Mouse (Mus musculus) heart, embryonic 12.5 days (tissue): Measurements from ENCODE around the gene Arhgap21. TPM values are rescaled to one million over a fixed set of nuclear protein-coding genes. Genes with fewer than 3 reads are reported as not detected.

ENCODE experiments used
- ATAC-seq: fragments of 200-750 bp; cut with Nextera tagmentation; 2 replicates; pipeline ENCODE4 v1.8.0; 2017; ENCODE audit warnings: moderate TSS enrichment, moderate library complexity; ENCODE audit not compliant: insufficient number of reproducible peaks, low FRiP score
- H3K27ac ChIP-seq: fragments of 300-500 bp; sonication (generic); 2 replicates; pipeline ENCODE4 v1.5.1; 2016; ENCODE audit warnings: mild to moderate bottlenecking, moderate library complexity; ENCODE audit not compliant: poor library complexity, severe bottlenecking
- H3K27me3 ChIP-seq: fragments of 300-500 bp; sonication (generic); replicated peaks from 2 replicates; pipeline ENCODE4 v1.6.1; 2016; ENCODE audit warnings: mild to moderate bottlenecking, moderate library complexity
- H3K36me3 ChIP-seq: fragments of 300-500 bp; sonication (generic); 2 replicates; pipeline ENCODE4 v1.6.1; 2016; ENCODE audit warnings: mild to moderate bottlenecking, moderate library complexity
- H3K4me1 ChIP-seq: fragments of 300-500 bp; sonication (generic); replicated peaks from 2 replicates; pipeline ENCODE4 v1.6.1; 2016; ENCODE audit warnings: mild to moderate bottlenecking
- H3K4me2 ChIP-seq: fragments of 300-500 bp; sonication (generic); 2 replicates; pipeline ENCODE4 v1.6.1; 2016; ENCODE audit warnings: mild to moderate bottlenecking, moderate library complexity
- H3K4me3 ChIP-seq: fragments of 300-500 bp; sonication (generic); 2 replicates; pipeline ENCODE4 v1.5.1; 2016; ENCODE audit warnings: mild to moderate bottlenecking
- H3K9ac ChIP-seq: fragments of 300-500 bp; sonication (generic); 2 replicates; pipeline ENCODE4 v1.6.1; 2016; ENCODE audit warnings: mild to moderate bottlenecking, moderate library complexity
- H3K9me3 ChIP-seq: fragments of 300-500 bp; sonication (generic); replicated peaks from 2 replicates; pipeline ENCODE4 v1.6.1; 2016; ENCODE audit warnings: mild to moderate bottlenecking, moderate library complexity
- WGBS: fragments of 180-500 bp; shearing (Covaris S2); methylation state at CpG from one replicate; pipeline ENCODE4 v1.1.7; 2016; 5-methylcytosine and 5-hydroxymethylcytosine counted together
- polyA plus RNA-seq: library from polyadenylated mRNA; unstranded; fragments of >200 nt; fragmentation: Nextera tagmentation; extraction: Ambion mirVana; gene quantifications from 2 replicates; pipeline ENCODE4 v1.2.1, GENCODE M21; 2016

Arhgap21 gene
- polyA plus RNA-seq, 1 experiment from 2014 or later: 28.2 TPM

- Histone ChIP-seq H3K9ac (no peak overlapping the region), H3K27me3 (no peaks in the 10 kb centered on the region), H3K4me3 (no peak overlapping the region), H3K4me2 (no peak overlapping the region), H3K36me3 (no peaks in the 10 kb centered on the region), H3K4me1 (peaks cover 16% of the 10 kb centered on the region), H3K9me3 (no peaks in the 10 kb centered on the region), H3K27ac (no peak overlapping the region)
- 35% methylated on average over 3 of the region's 3 CpGs for WGBS
- no peak for ATAC-seq
Observed at GRCm38 (mm10) chr2:20987822-20988221, 19.1 kb upstream of the Arhgap21 start.

GRCm38 (mm10) chr2:20978726-20979125 is 10.0 kb upstream of the Arhgap21 start:
- H3K27ac ChIP-seq: no peak overlapping the region
- ATAC-seq: no peak
- no peaks in the 10 kb centered on the region for H3K4me1 ChIP-seq
- no peak overlapping the region for H3K4me2 ChIP-seq
- H3K4me3 ChIP-seq: no peak overlapping the region
- WGBS: 61% methylated on average over 8 of the region's 8 CpGs
- no peaks in the 10 kb centered on the region for H3K9me3 ChIP-seq
- no peaks in the 10 kb centered on the region for H3K27me3 ChIP-seq
- no peak overlapping the region for H3K9ac ChIP-seq
- no peaks in the 10 kb centered on the region for H3K36me3 ChIP-seq

DNA sequence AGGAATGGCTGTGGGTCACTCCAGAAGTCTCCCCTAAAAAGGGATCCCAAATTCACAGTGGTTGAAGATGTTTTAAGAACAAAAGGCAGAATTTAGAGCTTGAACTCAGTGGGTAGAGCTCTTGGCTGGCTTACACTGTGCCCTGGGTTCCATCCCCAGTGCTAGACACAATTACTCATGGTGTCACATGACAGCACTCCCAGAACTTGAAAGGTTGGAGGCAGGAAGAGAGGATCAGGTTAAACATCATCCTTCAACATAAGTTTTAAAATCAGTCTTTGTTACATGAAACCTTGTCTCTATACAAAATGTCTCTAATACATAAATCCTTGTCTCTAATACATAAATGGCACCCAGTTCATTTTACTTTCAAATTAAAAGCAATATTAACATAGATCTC is 8.4 kb upstream of the Arhgap21 start:
- no peak overlapping the region for H3K4me2 ChIP-seq
- H3K4me1 ChIP-seq: no peaks in the 10 kb centered on the region
- H3K4me3 ChIP-seq: no peak overlapping the region
- H3K9ac ChIP-seq: no peak overlapping the region
- no peak overlapping the region for H3K27ac ChIP-seq
- no peak for ATAC-seq
- no peaks in the 10 kb centered on the region for H3K9me3 ChIP-seq
- H3K27me3 ChIP-seq: no peaks in the 10 kb centered on the region
- no peaks in the 10 kb centered on the region for H3K36me3 ChIP-seq

GRCm38 (mm10) chr2:20973513-20973912 is 4.8 kb upstream of the Arhgap21 start:
- Histone ChIP-seq H3K27ac (no peak overlapping the region), H3K9me3 (no peaks in the 10 kb centered on the region), H3K4me3 (no peak overlapping the region), H3K27me3 (no peaks in the 10 kb centered on the region), H3K4me1 (peaks cover 7% of the 10 kb centered on the region), H3K9ac (no peak overlapping the region), H3K4me2 (no peak overlapping the region), H3K36me3 (no peaks in the 10 kb centered on the region)
- ATAC-seq: no peak
- 60% methylated on average over 3 of the region's 3 CpGs for WGBS

DNA sequence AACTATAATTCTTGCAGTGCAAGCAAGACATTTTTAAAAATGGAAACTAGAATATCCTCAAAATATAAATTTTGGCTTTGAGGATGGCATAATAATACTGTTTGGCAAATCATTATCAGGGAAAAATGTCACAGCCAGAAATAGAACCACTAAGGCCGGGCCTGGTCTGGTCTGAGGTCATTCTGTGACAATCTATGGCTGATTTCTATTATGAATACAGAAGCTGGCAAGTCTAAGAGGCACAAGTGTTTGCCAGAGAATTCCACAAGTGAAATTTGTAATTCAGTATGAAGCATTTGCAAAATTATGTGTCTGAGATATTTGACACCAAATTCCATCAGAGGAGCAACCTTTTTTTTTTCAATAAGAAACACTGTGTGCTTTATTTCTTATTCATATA is 3.5 kb upstream of the Arhgap21 start:
- Histone ChIP-seq H3K4me1 (peaks cover 7% of the 10 kb centered on the region), H3K4me2 (no peak overlapping the region), H3K4me3 (no peak overlapping the region), H3K27me3 (no peaks in the 10 kb centered on the region), H3K9ac (no peak overlapping the region), H3K9me3 (no peaks in the 10 kb centered on the region), H3K36me3 (no peaks in the 10 kb centered on the region), H3K27ac (no peak overlapping the region)
- 15% methylated on average over 1 of the region's 1 CpGs for WGBS
- no peak for ATAC-seq

DNA sequence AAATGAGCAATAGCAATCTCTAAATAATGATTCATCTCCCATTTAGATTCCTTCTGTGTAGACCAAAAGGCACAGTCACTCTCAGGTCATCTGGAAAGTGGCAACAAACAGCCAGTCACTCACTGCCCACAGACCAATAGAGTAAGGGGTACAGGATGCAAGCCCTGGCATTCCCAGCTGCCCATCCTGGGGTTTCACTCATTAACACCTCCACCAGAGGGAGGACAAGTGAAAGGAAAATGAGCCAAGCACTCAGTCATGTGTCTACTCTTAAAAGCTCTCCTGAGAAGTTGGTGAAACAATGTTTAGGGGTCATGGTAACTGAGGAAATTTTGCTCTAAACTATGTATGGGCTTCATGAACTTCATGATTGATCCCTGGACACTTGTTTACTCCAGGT is 2.9 kb upstream of the Arhgap21 start:
- Histone ChIP-seq H3K9ac (no peak overlapping the region), H3K9me3 (no peaks in the 10 kb centered on the region), H3K27me3 (no peaks in the 10 kb centered on the region), H3K4me3 (no peak overlapping the region), H3K4me1 (peaks cover 9% of the 10 kb centered on the region), H3K27ac (peak overlapping the region; percentile 51; the same call in 1 of the 2 replicates), H3K4me2 (no peak overlapping the region), H3K36me3 (no peaks in the 10 kb centered on the region)
- ATAC-seq: no peak

GRCm38 (mm10) chr2:20969201-20970200 is 820 bp upstream of the Arhgap21 start:
- Histone ChIP-seq H3K27ac (peak overlapping the region; percentile 99), H3K4me2 (peak overlapping the region; percentile 83), H3K9me3 (no peaks in the 10 kb centered on the region), H3K9ac (peak overlapping the region; percentile 98), H3K4me1 (peaks cover 14% of the 10 kb centered on the region), H3K4me3 (peak overlapping the region; percentile 94), H3K27me3 (no peaks in the 10 kb centered on the region), H3K36me3 (no peaks in the 10 kb centered on the region)
- peak; percentile 94 for ATAC-seq
- under 1% methylated on average over 49 of the region's 49 CpGs for WGBS

GRCm38 (mm10) chr2:20967646-20968351 is 882 bp downstream of the Arhgap21 start:
- no peaks in the 10 kb centered on the region for H3K27me3 ChIP-seq
- H3K9ac ChIP-seq: peak overlapping the region; percentile 98
- WGBS: under 1% methylated on average over 57 of the region's 57 CpGs
- H3K27ac ChIP-seq: peak overlapping the region; percentile 99
- H3K4me2 ChIP-seq: peak overlapping the region; percentile 83
- no peak; the same call in 1 of the 2 replicates for ATAC-seq
- H3K4me1 ChIP-seq: peaks cover 26% of the 10 kb centered on the region
- H3K9me3 ChIP-seq: no peaks in the 10 kb centered on the region
- peak overlapping the region; percentile 94 for H3K4me3 ChIP-seq
- no peaks in the 10 kb centered on the region for H3K36me3 ChIP-seq

DNA sequence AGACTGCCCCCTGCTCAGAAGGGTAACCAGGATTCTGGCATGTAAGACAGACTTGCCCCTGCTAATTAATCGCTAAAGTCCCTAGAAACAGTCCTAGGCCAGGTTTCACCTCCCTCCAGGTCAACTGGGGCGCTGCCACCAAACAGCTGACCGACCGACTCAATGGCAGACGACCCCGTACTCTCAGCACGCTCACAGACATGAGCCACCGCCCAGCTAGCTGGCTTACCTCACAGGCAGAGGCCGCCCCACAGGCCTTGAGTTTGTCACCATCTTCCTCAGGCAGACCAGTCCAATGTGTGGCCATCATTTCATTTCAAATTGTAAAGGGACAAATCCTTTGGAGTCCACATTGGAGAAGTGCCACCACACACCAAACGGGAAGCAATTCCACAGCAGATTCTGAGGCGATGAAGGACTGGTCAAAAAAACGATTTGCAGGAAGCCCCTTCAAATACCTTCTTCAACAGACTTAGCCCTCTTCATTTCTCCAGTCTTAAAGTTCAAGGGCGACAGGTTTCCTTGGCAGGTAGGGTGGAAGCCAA is 1.5 kb downstream of the Arhgap21 start:
- under 1% methylated on average over 13 of the region's 13 CpGs for WGBS
- no peak for ATAC-seq
- Histone ChIP-seq H3K27me3 (no peaks in the 10 kb centered on the region), H3K9me3 (no peaks in the 10 kb centered on the region), H3K4me1 (peaks cover 32% of the 10 kb centered on the region), H3K36me3 (no peaks in the 10 kb centered on the region), H3K27ac (peak overlapping the region; percentile 99), H3K4me3 (peak overlapping the region; percentile 94), H3K9ac (peak overlapping the region; percentile 98), H3K4me2 (peak overlapping the region; percentile 83)

- no peak for ATAC-seq
- H3K9me3 ChIP-seq: no peaks in the 10 kb centered on the region
- H3K4me1 ChIP-seq: peaks cover 33% of the 10 kb centered on the region
- H3K36me3 ChIP-seq: no peaks in the 10 kb centered on the region
- H3K27me3 ChIP-seq: no peaks in the 10 kb centered on the region
- peak overlapping the region; percentile 94 for H3K4me3 ChIP-seq
- 32% methylated on average over 18 of the region's 18 CpGs for WGBS
- H3K27ac ChIP-seq: peak overlapping the region; percentile 99
- H3K4me2 ChIP-seq: peak overlapping the region; percentile 83
- peak overlapping the region; percentile 98 for H3K9ac ChIP-seq
Observed at GRCm38 (mm10) chr2:20966176-20967100, 2.2 kb downstream of the Arhgap21 start.
